Mouse (Mus musculus) hindbrain, postnatal 0 days (tissue): ENCODE measurements around the gene Aunip. TPM values are rescaled to one million over a fixed set of nuclear protein-coding genes. Genes with fewer than 3 reads are reported as not detected.

Source experiments
- ATAC-seq: fragments of 200-750 bp; cut with Nextera tagmentation; 2 replicates; pipeline ENCODE4 v1.8.0; 2017; ENCODE audit warnings: mild to moderate bottlenecking, moderate TSS enrichment, moderate library complexity
- DNase-seq: peaks from one replicate; pipeline ENCODE4 v3.0.0-alpha.2; 2015; ENCODE audit warnings: low spot score
- H3K27ac ChIP-seq: fragments of 300-500 bp; sonication (generic); 2 replicates; pipeline ENCODE4 v1.5.1; 2014; ENCODE audit warnings: mild to moderate bottlenecking
- H3K27me3 ChIP-seq: fragments of 300-500 bp; sonication (generic); 2 replicates; pipeline ENCODE4 v1.6.1; 2014; ENCODE audit warnings: low read length, mixed read lengths; ENCODE audit not compliant: insufficient read depth
- H3K36me3 ChIP-seq: fragments of 300-500 bp; sonication (generic); 2 replicates; pipeline ENCODE4 v1.6.1; 2014; ENCODE audit warnings: low read length, mixed read lengths; ENCODE audit not compliant: insufficient read depth
- H3K4me1 ChIP-seq: fragments of 300-500 bp; sonication (generic); 2 replicates; pipeline ENCODE4 v1.6.1; 2014; ENCODE audit warnings: antibody characterized with exemption, low read length, mixed read lengths; ENCODE audit not compliant: insufficient read depth
- H3K4me2 ChIP-seq: fragments of 300-500 bp; sonication (generic); 2 replicates; pipeline ENCODE4 v1.6.1; 2014; ENCODE audit warnings: low read depth, mild to moderate bottlenecking, low read length, moderate library complexity, mixed read lengths
- H3K4me3 ChIP-seq: fragments of 300-500 bp; sonication (generic); 2 replicates; pipeline ENCODE4 v1.5.1; 2014; ENCODE audit warnings: low read length
- H3K9ac ChIP-seq: fragments of 300-500 bp; sonication (generic); replicated peaks from 2 replicates; pipeline ENCODE4 v1.6.1; 2014; ENCODE audit warnings: mild to moderate bottlenecking, low read length, moderate library complexity, mixed read lengths
- H3K9me3 ChIP-seq: fragments of 300-500 bp; sonication (generic); 2 replicates; pipeline ENCODE4 v1.6.1; 2016; ENCODE audit warnings: low read length, mixed read lengths
- CTCF ChIP-seq: IDR thresholded peaks from 2 replicates; pipeline ENCODE4 v1.5.1; 2016; ENCODE audit warnings: antibody characterized with exemption, control low read depth, low read depth
- WGBS: fragments of 180-500 bp; shearing (Covaris S2); extraction: QIAGEN DNeasy Blood & Tissue Kit; methylation state at CpG from one replicate; pipeline ENCODE4 v1.1.7; 2014; 5-methylcytosine and 5-hydroxymethylcytosine counted together
- polyA plus RNA-seq: library from polyadenylated mRNA; unstranded; fragments of >200 nt; fragmentation: Nextera tagmentation; extraction: Ambion mirVana; gene quantifications from 2 replicates; pipeline ENCODE4 v1.2.1, GENCODE M21; 2015
- total RNA-seq: library from RNA; depleted of rRNA; stranded (reverse); fragments of >200 nt; gene quantifications from 2 replicates; pipeline ENCODE4 v1.2.3, GENCODE M21; 2014

Aunip gene
- total and polyA plus RNA-seq, 2 experiments from 2014 or later: 2.6 to 2.7 TPM

GRCm38 (mm10) chr4:134534932-134535786 is 24.4 kb downstream of the Aunip start, which contains the start of gene Mtfr1l:
Gene Mtfr1l, minus strand, starts transcription at chr4:134535387.
- TF ChIP-seq CTCF: no peak
- H3K4me3 ChIP-seq: peak within 1 kb of the TSS; percentile 96
- H3K4me1 ChIP-seq: peaks cover 19% of the 10 kb centered on the region
- no peaks in the 10 kb centered on the region for H3K27me3 ChIP-seq
- H3K27ac ChIP-seq: peak within 1 kb of the TSS; percentile 92
- ATAC-seq (peak; percentile 97), DNase-seq (peak; percentile 98)
- peak within 1 kb of the TSS; percentile 89 for H3K9ac ChIP-seq
- H3K36me3 ChIP-seq: peaks cover 7% of the 10 kb centered on the region; the same call in 1 of the 2 replicates
- peak within 1 kb of the TSS; percentile 96 for H3K4me2 ChIP-seq
- WGBS: under 1% methylated on average over 68 of the region's 71 CpGs
- H3K9me3 ChIP-seq: no peaks in the 10 kb centered on the region

- peak overlapping the region; percentile 89 for H3K9ac ChIP-seq
- H3K27ac ChIP-seq: peak overlapping the region; percentile 92; the same call in 1 of the 2 replicates
- ATAC-seq (peak; percentile 8; the same call in 1 of the 2 replicates), DNase-seq (no peak)
- H3K27me3 ChIP-seq: no peaks in the 10 kb centered on the region
- H3K4me1 ChIP-seq: peaks cover 19% of the 10 kb centered on the region
- TF ChIP-seq CTCF: no peak
- peak overlapping the region; percentile 96 for H3K4me3 ChIP-seq
- 2% methylated on average over 8 of the region's 8 CpGs for WGBS
- H3K36me3 ChIP-seq: peaks cover 1% of the 10 kb centered on the region; the same call in 1 of the 2 replicates
- peak overlapping the region; percentile 96 for H3K4me2 ChIP-seq
- H3K9me3 ChIP-seq: no peaks in the 10 kb centered on the region
Measured at GRCm38 (mm10) chr4:134535787-134536151, 25.0 kb downstream of the Aunip start.

GRCm38 (mm10) chr4:134538997-134539580 is 28.3 kb downstream of the Aunip start:
- Histone ChIP-seq H3K4me1 (peaks cover 12% of the 10 kb centered on the region; the same call in 1 of the 2 replicates), H3K27me3 (no peaks in the 10 kb centered on the region), H3K9ac (no peak overlapping the region), H3K27ac (no peak overlapping the region; the same call in 1 of the 2 replicates), H3K9me3 (no peaks in the 10 kb centered on the region), H3K36me3 (peaks cover 20% of the 10 kb centered on the region; the same call in 1 of the 2 replicates), H3K4me2 (no peak overlapping the region), H3K4me3 (no peak overlapping the region)
- WGBS: 50% methylated on average over 10 of the region's 10 CpGs
- ATAC-seq (no peak), DNase-seq (peak; percentile 58)
- TF ChIP-seq CTCF: no peak

- DNase-seq (no peak), ATAC-seq (no peak)
- H3K27ac ChIP-seq: no peak overlapping the region
- no peak overlapping the region for H3K4me3 ChIP-seq
- no peak overlapping the region for H3K9ac ChIP-seq
- no peak overlapping the region for H3K4me2 ChIP-seq
- H3K36me3 ChIP-seq: peaks cover 30% of the 10 kb centered on the region
- H3K27me3 ChIP-seq: no peaks in the 10 kb centered on the region
- H3K9me3 ChIP-seq: no peaks in the 10 kb centered on the region
- WGBS: 91% methylated on average over 9 of the region's 9 CpGs
- TF ChIP-seq CTCF: no peak
- H3K4me1 ChIP-seq: 0 out of 2 replicates have a peak, but pooled peaks cover 6% of the 10 kb centered on the region
Measured at GRCm38 (mm10) chr4:134542726-134543125, 31.9 kb downstream of the Aunip start.

GRCm38 (mm10) chr4:134543261-134543660 is 32.5 kb downstream of the Aunip start:
- H3K4me2 ChIP-seq: no peak overlapping the region
- WGBS: 4% methylated on average over 5 of the region's 5 CpGs
- DNase-seq: peak; percentile 91
- TF ChIP-seq CTCF: peak; percentile 97
- no peak overlapping the region for H3K4me3 ChIP-seq
- 0 out of 2 replicates have a peak, but pooled peaks cover 6% of the 10 kb centered on the region for H3K4me1 ChIP-seq
- H3K9me3 ChIP-seq: no peaks in the 10 kb centered on the region
- no peak overlapping the region for H3K27ac ChIP-seq
- peak; percentile 69; the same call in 1 of the 2 replicates for ATAC-seq
- no peak overlapping the region for H3K9ac ChIP-seq
- peaks cover 30% of the 10 kb centered on the region for H3K36me3 ChIP-seq
- no peaks in the 10 kb centered on the region for H3K27me3 ChIP-seq

- Histone ChIP-seq H3K27ac (no peak overlapping the region), H3K27me3 (no peaks in the 10 kb centered on the region), H3K4me2 (no peak overlapping the region), H3K9me3 (no peaks in the 10 kb centered on the region), H3K9ac (no peak overlapping the region), H3K36me3 (peaks cover 28% of the 10 kb centered on the region), H3K4me1 (no peaks in the 10 kb centered on the region), H3K4me3 (no peak overlapping the region)
- WGBS: 63% methylated on average over 9 of the region's 9 CpGs
- no peak for TF ChIP-seq CTCF
- DNase-seq (no peak), ATAC-seq (no peak)
Measured at GRCm38 (mm10) chr4:134546814-134547705, 36.3 kb downstream of the Aunip start.
